Mouse (Mus musculus) forebrain, embryonic 15.5 days (tissue): ENCODE data around the gene Gramd1c. TPM values are rescaled to one million over a fixed set of nuclear protein-coding genes. Genes with fewer than 3 reads are reported as not detected.

Experiments used
- ATAC-seq: fragments of 200-750 bp; cut with Nextera tagmentation; replicated peaks from 2 replicates; pipeline ENCODE4 v1.8.0; 2017; ENCODE audit warnings: mild to moderate bottlenecking, moderate TSS enrichment, moderate library complexity
- H3K27ac ChIP-seq: fragments of 300-500 bp; sonication (generic); replicated peaks from 2 replicates; pipeline ENCODE4 v1.5.1; 2015; ENCODE audit warnings: mild to moderate bottlenecking, inconsistent platforms
- H3K27me3 ChIP-seq: fragments of 300-500 bp; sonication (generic); 2 replicates; pipeline ENCODE4 v1.6.1; 2015; ENCODE audit warnings: inconsistent platforms
- H3K36me3 ChIP-seq: fragments of 300-500 bp; sonication (generic); 2 replicates; pipeline ENCODE4 v1.6.1; 2015; ENCODE audit warnings: mild to moderate bottlenecking, inconsistent platforms
- H3K4me1 ChIP-seq: fragments of 300-500 bp; sonication (generic); 2 replicates; pipeline ENCODE4 v1.6.1; 2015; ENCODE audit warnings: inconsistent platforms
- H3K4me2 ChIP-seq: fragments of 300-500 bp; sonication (generic); replicated peaks from 2 replicates; pipeline ENCODE4 v1.6.1; 2015; ENCODE audit warnings: mild to moderate bottlenecking, inconsistent platforms
- H3K4me3 ChIP-seq: fragments of 300-500 bp; sonication (generic); 2 replicates; pipeline ENCODE4 v1.5.1; 2015; ENCODE audit warnings: mild to moderate bottlenecking, inconsistent platforms
- H3K9ac ChIP-seq: fragments of 300-500 bp; sonication (generic); replicated peaks from 2 replicates; pipeline ENCODE4 v1.6.1; 2015; ENCODE audit warnings: mild to moderate bottlenecking, inconsistent platforms
- H3K9me3 ChIP-seq: fragments of 300-500 bp; sonication (generic); 2 replicates; pipeline ENCODE4 v1.6.1; 2016; ENCODE audit warnings: inconsistent platforms
- WGBS: fragments of 180-500 bp; shearing (Covaris S2); methylation state at CpG from one replicate; pipeline ENCODE4 v1.1.7; 2015; ENCODE audit warnings: mixed read lengths; 5-methylcytosine and 5-hydroxymethylcytosine counted together
- polyA plus RNA-seq: library from polyadenylated mRNA; unstranded; fragments of >200 nt; fragmentation: Nextera tagmentation; extraction: Ambion mirVana; gene quantifications from 2 replicates; pipeline ENCODE4 v1.2.1, GENCODE M21; 2015

Gene Gramd1c
- polyA plus RNA-seq, 1 experiment from 2014 or later, result 4.2 TPM

- no peaks in the 10 kb centered on the region for H3K36me3 ChIP-seq
- no peaks in the 10 kb centered on the region for H3K4me1 ChIP-seq
- no peak for ATAC-seq
- H3K27me3 ChIP-seq, result no peaks in the 10 kb centered on the region
- no peak overlapping the region for H3K4me2 ChIP-seq
- H3K27ac ChIP-seq, result no peak overlapping the region
- no peak overlapping the region for H3K9ac ChIP-seq
- WGBS, result 23% methylated on average over 11 of the region's 11 CpGs
- H3K9me3 ChIP-seq, result no peaks in the 10 kb centered on the region
- no peak overlapping the region for H3K4me3 ChIP-seq
Measured at GRCm38 (mm10) chr16:44016164-44016563, 47.0 kb downstream of the Gramd1c start.

GRCm38 (mm10) chr16:44015416-44016158 is 47.6 kb downstream of the Gramd1c start:
- 65% methylated on average over 16 of the region's 16 CpGs for WGBS
- Histone ChIP-seq H3K9ac (no peak overlapping the region), H3K4me3 (no peak overlapping the region), H3K27ac (no peak overlapping the region), H3K4me1 (no peaks in the 10 kb centered on the region), H3K27me3 (no peaks in the 10 kb centered on the region), H3K9me3 (no peaks in the 10 kb centered on the region), H3K36me3 (no peaks in the 10 kb centered on the region), H3K4me2 (no peak overlapping the region)
- no peak for ATAC-seq

GRCm38 (mm10) chr16:44011010-44011409 is 52.1 kb downstream of the Gramd1c start:
- Histone ChIP-seq H3K4me1 (no peaks in the 10 kb centered on the region), H3K27me3 (no peaks in the 10 kb centered on the region), H3K9ac (no peak overlapping the region), H3K36me3 (no peaks in the 10 kb centered on the region), H3K9me3 (no peaks in the 10 kb centered on the region), H3K4me2 (no peak overlapping the region), H3K4me3 (no peak overlapping the region), H3K27ac (no peak overlapping the region)
- no peak for ATAC-seq
- 69% methylated on average over 5 of the region's 5 CpGs for WGBS

DNA sequence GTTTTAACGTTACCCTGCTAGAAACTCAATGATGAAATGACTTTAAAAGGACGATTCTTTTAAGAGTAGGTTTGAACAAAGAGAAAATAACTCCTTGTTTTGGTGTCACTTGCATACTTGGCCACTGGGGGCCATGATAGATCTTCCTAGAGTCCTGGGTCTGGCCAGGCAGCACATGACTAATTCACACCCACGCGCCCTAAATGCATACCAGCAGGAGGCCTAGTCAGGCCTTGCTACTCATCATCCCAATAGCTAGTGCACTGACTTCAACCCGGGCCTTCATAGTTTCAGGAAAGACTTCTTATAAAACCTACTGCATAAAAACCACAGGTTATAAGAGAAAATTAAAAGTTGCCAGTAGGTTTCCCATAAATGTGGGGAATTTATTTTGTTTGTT is 61.1 kb downstream of the Gramd1c start:
- Histone ChIP-seq H3K4me2 (no peak overlapping the region), H3K36me3 (no peaks in the 10 kb centered on the region), H3K27me3 (no peaks in the 10 kb centered on the region), H3K27ac (no peak overlapping the region), H3K9me3 (no peaks in the 10 kb centered on the region), H3K4me1 (no peaks in the 10 kb centered on the region), H3K9ac (no peak overlapping the region), H3K4me3 (no peak overlapping the region)
- 68% methylated on average over 5 of the region's 5 CpGs for WGBS
- no peak for ATAC-seq

DNA sequence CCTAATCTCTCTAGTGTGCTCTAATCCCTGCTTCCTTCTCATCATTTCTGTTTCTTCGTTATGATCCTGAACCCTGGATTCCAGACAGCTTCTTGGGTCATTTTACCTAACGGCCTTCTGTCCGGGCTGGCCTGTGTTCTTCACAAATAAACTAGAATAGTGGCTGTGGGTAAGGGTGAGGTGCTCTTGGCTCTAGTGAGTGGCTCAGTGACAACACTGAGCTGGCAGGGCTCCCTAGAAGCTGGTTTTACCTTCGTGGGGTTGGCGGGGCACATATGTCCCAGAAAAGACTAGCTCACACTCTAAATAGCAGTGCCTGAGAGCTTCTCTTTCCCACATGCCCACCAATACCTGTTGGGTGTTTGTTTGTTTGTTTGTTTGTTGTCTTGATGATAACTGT is 63.6 kb downstream of the Gramd1c start:
- Histone ChIP-seq H3K36me3 (no peaks in the 10 kb centered on the region), H3K4me1 (no peaks in the 10 kb centered on the region), H3K9ac (no peak overlapping the region), H3K4me2 (no peak overlapping the region), H3K4me3 (no peak overlapping the region), H3K27ac (no peak overlapping the region), H3K27me3 (no peaks in the 10 kb centered on the region), H3K9me3 (no peaks in the 10 kb centered on the region)
- no peak for ATAC-seq
- WGBS, result 62% methylated on average over 5 of the region's 5 CpGs

GRCm38 (mm10) chr16:43999111-43999510 is 64.0 kb downstream of the Gramd1c start:
- Histone ChIP-seq H3K4me2 (no peak overlapping the region), H3K4me1 (no peaks in the 10 kb centered on the region), H3K27me3 (no peaks in the 10 kb centered on the region), H3K27ac (no peak overlapping the region), H3K9me3 (no peaks in the 10 kb centered on the region), H3K4me3 (no peak overlapping the region), H3K9ac (no peak overlapping the region), H3K36me3 (no peaks in the 10 kb centered on the region)
- no peak for ATAC-seq
- WGBS, result 77% methylated on average over 8 of the region's 8 CpGs

DNA sequence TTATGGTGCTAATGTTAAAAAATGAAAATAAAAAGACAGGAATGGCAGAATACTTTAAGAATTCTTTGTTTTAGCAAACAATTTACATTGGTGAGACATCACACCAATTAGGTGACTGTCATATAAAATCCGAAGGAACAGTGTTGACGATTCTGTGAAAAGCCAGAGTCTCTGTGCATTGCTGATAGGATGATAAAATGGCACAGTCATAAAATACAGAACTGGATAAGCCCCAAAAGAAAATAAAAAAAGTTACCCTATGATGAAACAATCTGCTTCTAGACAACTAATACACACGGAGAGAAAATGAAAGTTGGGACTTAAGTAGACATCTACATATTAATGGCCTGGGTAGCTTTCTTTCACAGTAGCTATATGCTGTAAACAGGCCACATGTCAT is 68.5 kb downstream of the Gramd1c start:
- no peak overlapping the region for H3K9ac ChIP-seq
- H3K4me3 ChIP-seq, result no peak overlapping the region
- no peaks in the 10 kb centered on the region for H3K27me3 ChIP-seq
- no peaks in the 10 kb centered on the region for H3K9me3 ChIP-seq
- no peaks in the 10 kb centered on the region for H3K4me1 ChIP-seq
- H3K36me3 ChIP-seq, result no peaks in the 10 kb centered on the region
- ATAC-seq, result no peak
- H3K27ac ChIP-seq, result no peak overlapping the region
- WGBS, result 86% methylated on average over 3 of the region's 3 CpGs
- H3K4me2 ChIP-seq, result no peak overlapping the region

DNA sequence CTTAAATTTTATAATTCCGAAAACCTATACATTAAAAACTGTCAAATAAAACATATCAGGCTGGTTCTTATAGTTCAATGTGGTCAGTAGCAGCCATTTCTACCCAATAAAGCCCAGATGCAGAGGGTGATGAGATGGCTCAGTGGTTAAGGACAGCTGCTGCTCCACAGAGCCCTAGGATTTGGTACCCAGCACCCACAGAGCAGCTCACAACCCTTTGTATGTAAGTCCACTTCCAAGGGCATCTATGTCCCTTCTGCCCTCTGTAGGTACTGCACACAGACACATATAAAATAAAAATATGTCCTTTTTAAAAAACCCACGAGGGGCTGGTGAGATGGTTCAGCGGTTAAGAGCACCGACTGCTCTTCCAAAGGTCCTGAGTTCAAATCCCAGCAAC is 76.8 kb downstream of the Gramd1c start:
- no peak for ATAC-seq

GRCm38 (mm10) chr16:43980110-43980609 is 83.0 kb downstream of the Gramd1c start:
- Histone ChIP-seq H3K27me3 (peaks cover 5% of the 10 kb centered on the region; the same call in 1 of the 2 replicates), H3K9me3 (no peaks in the 10 kb centered on the region), H3K9ac (peak overlapping the region; percentile 56), H3K4me3 (peak overlapping the region; percentile 85), H3K36me3 (no peaks in the 10 kb centered on the region), H3K27ac (no peak overlapping the region), H3K4me2 (peak overlapping the region; percentile 100), H3K4me1 (peaks cover 5% of the 10 kb centered on the region)
- WGBS, result 29% methylated on average over 9 of the region's 9 CpGs
- no peak for ATAC-seq

More for the DNA sequence above, 76.8 kb downstream of the Gramd1c start:
- Histone ChIP-seq H3K4me3 (no peak overlapping the region), H3K27ac (no peak overlapping the region), H3K9me3 (no peaks in the 10 kb centered on the region), H3K9ac (no peak overlapping the region), H3K27me3 (no peaks in the 10 kb centered on the region; the same call in 1 of the 2 replicates), H3K36me3 (no peaks in the 10 kb centered on the region), H3K4me1 (no peaks in the 10 kb centered on the region), H3K4me2 (no peak overlapping the region)
- WGBS, result 91% methylated on average over 4 of the region's 4 CpGs

DNA sequence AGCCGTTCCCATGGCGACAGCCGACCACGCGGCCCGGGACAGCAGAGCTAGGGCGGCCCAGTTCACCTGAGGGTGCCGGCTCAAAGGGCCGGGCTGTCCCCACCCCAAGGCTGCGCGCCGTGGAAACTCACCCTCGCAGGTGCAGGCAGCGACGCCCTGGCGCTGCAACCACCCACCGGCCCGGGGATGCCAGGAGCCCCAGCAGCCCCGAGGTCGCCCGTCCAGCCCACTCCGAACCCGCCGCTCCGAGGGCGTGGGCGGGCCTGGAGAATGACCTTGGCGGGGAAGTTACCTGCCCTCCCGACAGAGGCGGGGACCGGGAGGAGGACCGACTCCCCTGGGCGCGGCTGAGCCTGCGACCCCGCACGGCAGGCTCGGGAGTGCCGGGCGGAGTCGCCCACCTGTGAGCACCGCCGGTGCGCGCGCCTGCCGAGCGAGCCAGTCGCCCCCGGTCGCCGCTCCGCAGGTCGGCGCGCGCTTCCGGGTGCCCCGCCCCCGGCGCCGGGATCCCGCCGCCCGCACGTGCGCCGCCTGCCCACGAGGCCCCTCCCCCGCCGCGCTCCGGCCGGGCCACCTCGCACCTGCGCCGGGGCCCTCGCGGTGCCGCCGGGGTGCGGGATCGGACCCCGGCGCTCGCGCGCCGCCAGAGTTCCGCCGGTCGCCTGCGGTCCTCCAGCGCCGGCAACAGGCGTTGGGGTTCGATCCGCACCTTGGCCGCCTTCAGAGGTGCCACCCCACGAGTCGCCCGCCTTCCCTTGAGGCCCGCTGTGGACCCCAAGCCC is 83.6 kb downstream of the Gramd1c start, which contains the start of gene Zdhhc23:
Zdhhc23 (minus strand) TSS at position 464 of the 782 bp plus-strand sequence.
- no peak within 1 kb of the TSS for H3K27ac ChIP-seq
- H3K27me3 ChIP-seq, result peaks cover 5% of the 10 kb centered on the region; the same call in 1 of the 2 replicates
- H3K36me3 ChIP-seq, result no peaks in the 10 kb centered on the region
- peak within 1 kb of the TSS; percentile 56 for H3K9ac ChIP-seq
- peak within 1 kb of the TSS; percentile 100 for H3K4me2 ChIP-seq
- peak; percentile 83 for ATAC-seq
- under 1% methylated on average over 97 of the region's 103 CpGs for WGBS
- no peaks in the 10 kb centered on the region for H3K9me3 ChIP-seq
- peak within 1 kb of the TSS; percentile 85 for H3K4me3 ChIP-seq
- peaks cover 5% of the 10 kb centered on the region for H3K4me1 ChIP-seq

- ATAC-seq, result peak; percentile 23
- Histone ChIP-seq H3K4me1 (peaks cover 5% of the 10 kb centered on the region), H3K27ac (no peak overlapping the region), H3K4me3 (peak overlapping the region; percentile 85), H3K9me3 (no peaks in the 10 kb centered on the region), H3K9ac (peak overlapping the region; percentile 56), H3K27me3 (peaks cover 5% of the 10 kb centered on the region; the same call in 1 of the 2 replicates), H3K36me3 (no peaks in the 10 kb centered on the region), H3K4me2 (peak overlapping the region; percentile 100)
- 14% methylated on average over 7 of the region's 7 CpGs for WGBS
Measured at GRCm38 (mm10) chr16:43979010-43979327, 84.2 kb downstream of the Gramd1c start.

- H3K9ac ChIP-seq, result no peak overlapping the region
- no peak overlapping the region for H3K4me2 ChIP-seq
- ATAC-seq, result no peak
- no peaks in the 10 kb centered on the region for H3K9me3 ChIP-seq
- no peak overlapping the region for H3K27ac ChIP-seq
- no peaks in the 10 kb centered on the region for H3K36me3 ChIP-seq
- no peaks in the 10 kb centered on the region for H3K27me3 ChIP-seq
- no peaks in the 10 kb centered on the region for H3K4me1 ChIP-seq
- H3K4me3 ChIP-seq, result no peak overlapping the region
- 79% methylated on average over 22 of the region's 22 CpGs for WGBS
Measured at GRCm38 (mm10) chr16:43973606-43974220, 89.4 kb downstream of the Gramd1c start.
